Mouse (Mus musculus) right cerebral cortex, adult 2 months (tissue): ENCODE results near the gene 2010111I01Rik.

ENCODE experiments used
- DNase-seq, 2 experiments: peaks; one replicate each; pipeline ENCODE4 v3.0.0; 2021 to 2022; ENCODE audit warnings: low spot score in 2 of 2

Gene 2010111I01Rik

GRCm38 (mm10) chr13:63112043-63112597 is 147.4 kb downstream of the 2010111I01Rik start:
- DNase-seq: no peak

- no peak for DNase-seq
Observed at GRCm38 (mm10) chr13:63112598-63113372, 148.1 kb downstream of the 2010111I01Rik start.

- DNase-seq: no peak
Observed at GRCm38 (mm10) chr13:63113881-63114301, 149.2 kb downstream of the 2010111I01Rik start.

GRCm38 (mm10) chr13:63115187-63115784 is 150.6 kb downstream of the 2010111I01Rik start:
- no peak for DNase-seq

GRCm38 (mm10) chr13:63117495-63118184 is 152.9 kb downstream of the 2010111I01Rik start:
- DNase-seq: no peak

GRCm38 (mm10) chr13:63118682-63119081 is 154.0 kb downstream of the 2010111I01Rik start:
- no peak for DNase-seq

- DNase-seq: no peak
Observed at GRCm38 (mm10) chr13:63120296-63120695, 155.6 kb downstream of the 2010111I01Rik start.

GRCm38 (mm10) chr13:63121747-63122146 is 157.1 kb downstream of the 2010111I01Rik start:
- DNase-seq: no peak

GRCm38 (mm10) chr13:63126206-63126605 is 161.5 kb downstream of the 2010111I01Rik start:
- DNase-seq: no peak

GRCm38 (mm10) chr13:63127516-63127915 is 162.8 kb downstream of the 2010111I01Rik start:
- DNase-seq: no peak

- DNase-seq: no peak
Observed at GRCm38 (mm10) chr13:63134879-63135421, 170.3 kb downstream of the 2010111I01Rik start.

- DNase-seq: no peak
Observed at GRCm38 (mm10) chr13:63135994-63136393, 171.3 kb downstream of the 2010111I01Rik start.

GRCm38 (mm10) chr13:63136775-63137174 is 172.1 kb downstream of the 2010111I01Rik start:
- no peak for DNase-seq

- no peak for DNase-seq
Observed at GRCm38 (mm10) chr13:63138376-63139048, 173.8 kb downstream of the 2010111I01Rik start.

GRCm38 (mm10) chr13:63139463-63140226 is 175.0 kb downstream of the 2010111I01Rik start:
- DNase-seq: no peak

GRCm38 (mm10) chr13:63140784-63141183 is 176.1 kb downstream of the 2010111I01Rik start:
- peak in 1 of 2 experiments; percentile 47 for DNase-seq

GRCm38 (mm10) chr13:63141275-63141674 is 176.6 kb downstream of the 2010111I01Rik start:
- no peak for DNase-seq

GRCm38 (mm10) chr13:63146604-63147188 is 182.0 kb downstream of the 2010111I01Rik start:
- DNase-seq: no peak

GRCm38 (mm10) chr13:63148157-63148556 is 183.5 kb downstream of the 2010111I01Rik start:
- DNase-seq: no peak

GRCm38 (mm10) chr13:63150470-63151020 is 185.9 kb downstream of the 2010111I01Rik start:
- no peak for DNase-seq
